Mouse (Mus musculus): ENCODE measurements at regions not wholly inside any gene's neighbourhood (a gene's known extent, or its start where the extent isn't known, plus 50 kb on each side); places are given as distances from the start of the nearest gene placed in this dataset.
A peak's percentile ranks its signal among the peaks of the same experiment; 100 is the strongest.

GRCm38 (mm10) chr4:75741585-75741984 lies 463.5 kb upstream of the Dmac1 start:
- no peak for DNase-seq (ENCODE audit: low spot score in 2 of 2)

- DNase-seq (ENCODE audit: low spot score in 2 of 2) = no peak
These were observed 452.8 kb upstream of the Dmac1 start for GRCm38 (mm10) chr4:75730798-75731400.

- no peak for DNase-seq (ENCODE audit: low spot score in 2 of 2)
These were observed 436.5 kb upstream of the Dmac1 start for GRCm38 (mm10) chr4:75714652-75715051.

GRCm38 (mm10) chr4:75713960-75714359 lies 435.9 kb upstream of the Dmac1 start:
- no peak for DNase-seq (ENCODE audit: low spot score in 2 of 2)

GRCm38 (mm10) chr4:75700780-75701378 lies 422.8 kb upstream of the Dmac1 start:
- no peak for DNase-seq (ENCODE audit: low spot score in 2 of 2)

GRCm38 (mm10) chr4:75676590-75677174 lies 398.6 kb upstream of the Dmac1 start:
- DNase-seq (ENCODE audit: low spot score in 2 of 2) = no peak

GRCm38 (mm10) chr4:75641046-75641445 lies 362.9 kb upstream of the Dmac1 start:
- DNase-seq (ENCODE audit: low spot score in 2 of 2) = no peak

- no peak for DNase-seq (ENCODE audit: low spot score in 2 of 2)
These were observed 358.5 kb upstream of the Dmac1 start for GRCm38 (mm10) chr4:75636627-75637026.

GRCm38 (mm10) chr4:75589901-75590300 lies 311.8 kb upstream of the Dmac1 start:
- no peak for DNase-seq (ENCODE audit: low spot score in 2 of 2)

GRCm38 (mm10) chr4:75588095-75588875 lies 310.2 kb upstream of the Dmac1 start:
- DNase-seq (ENCODE audit: low spot score in 2 of 2) = no peak

- no peak for DNase-seq (ENCODE audit: low spot score in 2 of 2)
These were observed 301.8 kb upstream of the Dmac1 start for GRCm38 (mm10) chr4:75579865-75580264.

GRCm38 (mm10) chr4:75572603-75573002 lies 294.5 kb upstream of the Dmac1 start:
- DNase-seq (ENCODE audit: low spot score in 2 of 2) = no peak

GRCm38 (mm10) chr4:75567630-75568029 lies 289.5 kb upstream of the Dmac1 start:
- DNase-seq (ENCODE audit: low spot score in 2 of 2) = no peak

- no peak for DNase-seq (ENCODE audit: low spot score in 2 of 2)
These were observed 284.4 kb upstream of the Dmac1 start for GRCm38 (mm10) chr4:75562480-75562879.

GRCm38 (mm10) chr4:75561792-75562191 lies 283.7 kb upstream of the Dmac1 start:
- peak; percentile 6 to 7 for DNase-seq (ENCODE audit: low spot score in 2 of 2)

- DNase-seq (ENCODE audit: low spot score in 2 of 2) = no peak
These were observed 259.7 kb upstream of the Dmac1 start for GRCm38 (mm10) chr4:75537787-75538186.

- no peak for DNase-seq (ENCODE audit: low spot score in 2 of 2)
These were observed 257.0 kb upstream of the Dmac1 start for GRCm38 (mm10) chr4:75535067-75535466.

- DNase-seq (ENCODE audit: low spot score in 2 of 2) = no peak
These were observed 251.5 kb upstream of the Dmac1 start for GRCm38 (mm10) chr4:75529607-75530006.

GRCm38 (mm10) chr4:75517459-75518158 lies 239.5 kb upstream of the Dmac1 start:
- DNase-seq (ENCODE audit: low spot score in 2 of 2) = no peak

All from frontal cortex, postnatal 14 days (tissue).